Mouse (Mus musculus) lung, postnatal 25 days (tissue): ENCODE measurements around the gene Ccdc154.

Experiments used
- DNase-seq: peaks from one replicate; pipeline ENCODE4 v3.0.0; 2022; ENCODE audit warnings: low spot score

The Ccdc154 gene

DNA sequence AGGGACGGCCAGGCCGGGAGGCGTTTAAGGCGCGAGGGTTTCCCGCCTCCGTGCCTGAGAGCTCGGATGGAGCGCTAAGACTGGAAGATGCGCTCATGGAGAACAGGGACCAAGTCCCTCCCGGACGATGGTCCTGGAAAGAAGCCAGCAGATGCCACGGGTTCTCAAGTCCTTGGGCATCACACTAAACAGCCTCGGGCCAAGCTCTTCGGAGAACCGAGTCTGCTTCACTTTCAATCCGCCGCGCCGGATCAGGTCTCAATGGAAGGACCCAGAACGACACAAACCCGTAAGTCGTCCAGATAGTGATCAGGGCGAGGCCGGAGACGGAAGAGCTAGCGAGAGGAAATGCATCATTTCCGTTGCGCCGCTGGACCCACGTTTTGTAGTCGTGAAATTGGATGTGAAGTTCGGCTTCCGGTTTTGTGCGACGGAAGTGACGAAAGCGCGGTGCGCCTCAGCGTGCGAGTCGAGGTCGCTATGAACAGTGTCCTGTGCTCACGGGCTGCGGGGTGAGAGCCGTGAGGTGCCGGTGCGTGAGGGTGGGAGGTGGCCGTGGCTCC is 21.9 kb downstream of the Ccdc154 start, which contains the start of gene BC003965:
Gene BC003965 (plus strand): TSS at position 426 of the 563 bp plus-strand sequence.
- DNase-seq: peak; percentile 98

DNA sequence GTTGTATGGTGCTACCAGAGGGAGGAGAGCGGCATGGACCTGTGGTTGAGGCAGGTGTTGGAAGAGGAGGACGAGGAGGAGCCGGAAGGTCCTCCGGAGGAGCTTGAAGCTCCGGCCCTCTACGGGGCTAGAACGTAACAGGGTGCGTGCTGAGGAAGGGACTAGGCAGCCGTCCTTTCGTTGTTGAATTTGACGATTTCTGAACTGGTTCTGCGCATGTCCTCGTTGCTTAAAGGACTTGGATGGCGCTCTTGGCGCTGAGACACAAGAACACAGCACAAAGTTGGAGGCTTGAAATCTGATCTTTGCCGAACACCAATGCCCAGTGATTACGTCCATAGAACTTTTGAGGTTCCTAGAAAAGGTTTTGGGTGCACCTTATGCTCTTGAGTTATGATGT is 22.7 kb downstream of the Ccdc154 start:
- DNase-seq: no peak

DNA sequence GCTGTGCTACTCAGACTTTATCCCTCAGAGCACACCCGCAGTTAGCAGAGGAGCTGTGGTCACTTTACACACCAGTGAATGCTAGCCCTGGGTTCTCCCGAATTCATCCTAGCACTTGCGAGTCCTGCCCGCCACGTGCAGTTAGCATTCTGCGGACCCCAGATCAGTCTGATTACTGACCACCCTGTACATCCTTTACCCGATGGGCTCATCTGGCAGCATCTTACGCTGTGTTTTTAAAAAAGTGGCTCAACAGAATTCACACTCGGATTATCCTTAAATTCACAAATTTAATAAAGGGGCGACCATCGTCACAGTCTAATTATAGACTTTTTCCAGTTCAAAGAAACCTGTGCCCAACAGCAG is 25.5 kb downstream of the Ccdc154 start:
- DNase-seq: no peak

DNA sequence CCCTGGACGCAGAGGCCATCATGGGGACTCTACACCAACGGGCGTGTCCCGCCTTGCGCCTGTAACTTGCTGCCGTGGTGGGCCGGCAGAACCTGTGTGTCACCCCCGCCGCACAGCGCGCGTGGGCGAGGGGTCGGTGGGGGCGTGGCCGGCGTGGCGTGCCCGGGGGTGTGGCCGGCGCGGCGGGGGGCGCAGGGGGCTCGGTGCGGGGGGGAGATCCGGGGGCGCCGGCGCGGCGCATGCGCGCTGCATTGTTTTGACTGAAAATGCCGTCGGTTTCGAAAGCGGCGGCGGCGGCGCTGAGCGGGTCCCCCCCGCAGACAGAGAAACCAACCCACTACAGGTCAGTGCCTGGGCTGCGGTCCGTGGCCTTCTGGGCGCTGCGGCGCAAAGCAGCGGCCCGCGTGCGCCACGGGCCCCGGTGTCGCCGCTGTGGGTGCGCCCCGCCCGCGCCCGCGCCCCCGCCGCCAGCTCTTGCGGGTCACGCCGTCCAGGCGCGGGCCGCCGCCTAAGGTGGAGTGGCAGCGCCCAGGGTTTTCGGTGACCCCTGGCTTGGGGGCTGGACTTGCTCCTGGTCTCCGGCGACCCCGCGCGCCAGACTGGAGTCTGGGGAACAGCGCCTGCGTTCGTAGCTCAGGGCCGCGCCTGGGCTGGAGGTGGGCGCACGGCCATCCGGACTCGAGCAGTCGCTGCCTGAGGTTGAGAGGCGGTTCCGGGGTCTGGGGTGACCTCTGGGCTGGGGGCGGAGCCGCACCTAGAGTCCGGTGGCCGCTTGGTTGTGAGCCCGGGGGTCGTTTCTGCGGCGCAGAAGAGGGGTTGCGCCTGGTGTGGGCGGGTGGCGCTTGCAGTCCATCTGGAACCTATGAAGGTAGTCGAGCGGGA is 26.1 kb downstream of the Ccdc154 start, which contains the start of gene Unkl:
Gene Unkl (plus strand): TSS at position 248 of the 882 bp plus-strand sequence.
- peak; percentile 58 for DNase-seq

DNA sequence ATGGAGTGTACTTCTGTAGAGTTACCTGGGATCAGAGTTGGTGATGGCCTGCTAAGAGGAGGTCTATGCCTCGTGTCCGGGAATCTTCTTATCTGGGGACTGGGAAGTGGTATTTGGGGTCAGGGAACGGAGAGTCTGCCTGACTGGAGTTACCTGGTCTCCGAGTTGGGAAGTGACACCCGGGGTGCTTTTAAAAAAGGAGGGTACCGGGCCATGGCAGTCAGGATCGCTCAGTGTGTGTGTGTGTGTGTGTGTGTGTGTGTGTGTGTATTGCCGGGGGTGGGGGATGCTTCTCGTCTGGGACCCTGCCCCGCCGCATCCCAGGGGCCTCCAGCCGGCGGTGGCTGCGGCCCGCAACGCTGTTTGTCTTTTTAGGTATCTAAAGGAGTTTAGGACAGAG is 26.8 kb downstream of the Ccdc154 start:
- DNase-seq: no peak

DNA sequence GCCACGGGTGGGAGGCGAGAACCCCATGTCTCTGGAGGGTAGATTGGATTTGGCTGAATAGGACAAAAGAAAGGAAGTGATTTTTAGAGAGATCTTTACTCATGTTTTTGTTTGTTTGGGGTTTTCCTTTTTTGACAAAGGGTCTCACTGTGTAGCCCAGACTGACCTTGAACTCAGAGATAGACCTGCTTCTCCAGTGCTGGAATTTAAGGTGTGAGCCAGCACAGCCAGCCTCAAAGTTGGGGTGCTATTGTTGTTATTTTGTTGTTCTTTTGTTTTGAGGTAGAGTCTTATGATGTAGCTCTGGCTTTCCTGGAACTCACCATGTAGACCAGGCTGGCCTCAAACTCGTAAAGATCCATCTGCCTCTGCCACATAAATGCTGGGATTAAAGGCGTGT is 40.1 kb downstream of the Ccdc154 start:
- no peak for DNase-seq

DNA sequence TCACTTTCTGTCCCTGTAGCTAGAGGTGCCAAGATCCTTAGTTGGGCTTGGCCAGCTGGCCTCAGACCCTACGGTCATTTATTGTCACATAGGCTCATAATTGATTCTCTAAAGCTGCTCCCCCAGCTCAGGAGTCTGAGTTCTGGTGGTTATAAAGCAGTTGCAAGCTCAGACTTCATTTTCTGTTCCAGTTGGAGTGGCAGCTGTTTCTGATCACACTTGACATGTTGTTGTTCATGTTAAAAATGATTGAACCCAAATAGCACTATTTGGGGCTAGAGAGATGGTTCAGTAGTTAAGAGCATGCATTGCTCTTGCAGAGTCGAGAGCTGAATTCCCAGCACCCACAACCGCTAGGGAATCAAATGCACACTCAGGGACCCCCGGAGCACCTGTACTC is 47.7 kb downstream of the Ccdc154 start:
- DNase-seq: no peak

DNA sequence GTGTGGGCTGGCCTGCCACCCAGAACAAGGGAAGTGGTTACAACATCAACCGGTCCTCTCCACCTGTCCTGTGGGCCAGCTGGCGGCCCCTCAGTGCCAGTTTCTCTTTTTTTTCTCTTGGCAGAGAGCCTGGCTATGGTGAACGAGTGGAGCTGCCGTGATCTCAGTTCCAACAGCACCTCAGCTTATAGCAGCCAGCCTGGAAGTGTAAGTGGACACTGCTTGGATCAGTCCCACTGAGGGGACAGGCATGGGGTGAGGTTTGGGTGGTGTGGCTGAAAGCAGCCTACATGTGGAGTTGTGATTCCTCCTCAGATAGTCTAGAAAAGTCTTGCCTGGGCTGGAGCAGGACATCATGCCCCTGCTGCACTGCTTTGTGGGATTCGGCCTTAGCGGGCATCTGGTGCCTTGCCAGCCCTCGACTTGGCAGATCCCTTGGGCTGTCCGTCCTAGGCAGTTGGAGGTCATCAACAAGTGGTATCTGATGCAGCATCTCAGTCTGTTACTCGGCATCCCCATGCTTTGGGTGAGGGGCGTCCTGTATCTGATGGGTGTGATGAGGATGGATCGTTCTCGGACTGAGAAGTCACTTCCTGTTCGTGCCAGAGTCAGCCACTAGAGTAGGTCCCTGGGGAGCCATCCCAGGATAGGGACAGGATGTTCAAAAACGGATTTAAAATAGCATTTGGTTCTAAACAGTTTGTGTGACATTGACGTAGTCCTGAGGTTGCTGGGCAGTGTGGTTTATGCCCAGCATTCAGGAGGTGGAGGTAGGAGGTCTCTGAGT is 48.6 kb downstream of the Ccdc154 start:
- DNase-seq: peak; percentile 47

DNA sequence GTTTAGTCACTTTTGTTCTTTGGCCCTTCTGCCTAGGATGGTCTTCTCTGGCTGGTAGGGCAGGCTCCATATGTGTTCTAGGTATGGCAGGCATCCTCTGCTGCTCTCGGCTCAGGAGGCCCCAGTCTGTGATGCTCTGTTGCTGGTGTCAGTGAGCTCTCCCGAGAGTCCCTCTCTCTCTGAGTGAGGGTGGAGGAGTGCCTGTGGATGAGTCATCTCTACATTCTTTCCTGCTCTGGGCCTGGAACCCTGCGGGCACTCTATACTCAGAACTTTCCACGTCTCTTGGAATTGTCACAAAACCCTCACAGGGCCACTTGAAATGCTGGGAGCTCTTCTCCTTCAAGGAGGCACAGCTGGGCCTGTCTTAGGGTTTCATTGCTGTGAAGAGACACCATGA is 49.4 kb downstream of the Ccdc154 start:
- DNase-seq: no peak

DNA sequence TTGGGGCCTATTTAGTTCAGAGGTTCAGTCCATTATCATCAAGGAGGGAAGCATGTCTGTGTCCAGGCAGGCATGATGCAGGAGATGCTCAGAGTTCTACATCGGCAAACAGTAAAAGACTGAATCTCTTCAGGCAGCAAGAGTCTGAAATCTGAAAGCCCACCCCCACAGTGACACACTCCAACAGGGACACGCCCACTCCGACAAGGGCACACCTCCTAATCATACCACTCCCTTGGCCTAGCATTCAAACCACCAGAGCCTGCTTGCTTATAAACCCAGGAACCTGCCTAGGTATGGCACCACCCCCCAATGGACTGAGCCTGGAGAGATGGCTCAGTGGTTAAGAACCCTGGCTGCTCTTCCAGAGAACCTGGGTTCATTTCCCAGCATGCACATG is 53.2 kb downstream of the Ccdc154 start:
- DNase-seq: no peak

DNA sequence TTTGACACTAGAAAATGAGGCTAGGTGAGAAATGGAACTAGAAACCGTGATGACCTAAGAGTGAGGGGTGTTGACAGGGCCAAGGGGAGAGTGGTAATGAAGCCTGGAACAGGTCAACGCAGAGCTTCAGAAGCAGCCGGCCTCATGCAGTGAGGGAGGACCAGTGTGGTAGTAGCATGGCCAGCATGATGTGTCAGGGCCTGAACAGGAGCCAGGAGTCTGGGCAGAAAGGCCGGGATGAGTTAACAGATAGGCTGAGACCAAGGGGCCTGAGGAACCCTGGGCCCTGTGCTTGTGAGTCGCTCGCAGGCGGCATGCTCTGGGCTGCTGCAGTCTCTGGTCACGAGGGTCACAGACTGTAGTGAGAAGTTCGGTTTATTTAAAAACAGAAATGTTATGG is 56.7 kb downstream of the Ccdc154 start:
- DNase-seq: no peak

DNA sequence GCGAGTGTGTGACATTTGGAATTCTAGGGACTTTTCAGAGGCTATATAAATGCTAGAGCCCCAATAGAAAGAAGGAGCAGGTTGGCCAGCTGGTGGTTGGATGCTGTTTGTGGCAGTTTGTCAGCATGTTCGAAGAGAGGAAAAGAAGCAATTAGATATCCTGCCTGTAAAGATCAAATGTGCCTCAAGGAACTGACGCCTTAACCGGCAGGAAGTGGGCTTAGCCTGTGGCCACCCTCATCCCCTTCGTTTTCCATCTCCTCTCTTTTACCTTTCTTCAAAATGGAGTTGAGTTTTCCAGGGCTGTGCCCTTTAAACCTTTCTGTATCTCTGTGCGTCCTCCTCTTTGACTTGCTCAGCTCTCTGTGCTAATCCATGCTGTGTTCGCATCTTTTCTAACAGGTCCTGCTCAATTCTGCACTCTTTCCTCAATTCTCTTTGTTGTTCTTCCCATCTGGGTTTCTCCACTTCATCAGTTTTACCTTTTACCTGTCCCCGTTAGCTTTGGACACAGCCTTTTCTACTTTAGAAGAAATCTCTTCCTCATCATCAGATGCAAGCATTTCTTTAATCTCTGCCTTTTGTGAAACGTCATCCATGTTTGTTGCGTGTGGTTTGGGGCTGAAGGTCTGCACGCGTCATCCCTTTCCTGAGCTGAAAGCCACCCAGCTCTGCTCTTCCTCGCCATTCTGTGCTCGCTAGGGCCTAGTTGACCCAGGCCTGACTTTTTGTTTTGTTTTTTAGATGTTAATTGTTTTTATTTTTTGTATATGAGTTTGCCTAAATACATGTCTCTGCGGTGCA is 57.4 kb downstream of the Ccdc154 start:
- no peak for DNase-seq

DNA sequence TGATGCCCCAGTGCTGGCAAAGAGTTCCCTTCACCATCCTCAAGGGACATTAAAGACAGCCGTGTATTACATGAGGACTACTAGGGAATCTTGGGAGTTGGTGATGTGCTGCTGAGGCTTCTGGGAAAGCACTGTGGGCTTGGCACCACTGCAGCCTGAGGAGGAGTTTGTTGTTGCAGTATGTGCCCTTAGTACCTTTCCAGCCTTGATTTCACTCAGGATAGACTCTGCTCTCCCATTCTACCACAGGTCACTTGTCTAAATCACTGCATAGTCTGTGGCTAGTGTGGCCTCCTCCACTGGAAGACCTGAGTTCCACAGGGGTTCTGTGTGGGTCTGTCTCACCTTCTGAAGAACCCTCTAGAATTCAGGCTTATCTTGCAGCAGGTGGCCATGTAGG is 58.5 kb downstream of the Ccdc154 start:
- DNase-seq: no peak
